Mouse (Mus musculus) heart, postnatal 0 days (tissue): ENCODE data around the gene Gm21985. TPM values are rescaled to one million over a fixed set of nuclear protein-coding genes. Genes with fewer than 3 reads are reported as not detected.

ENCODE experiments used
- ATAC-seq: fragments of 200-750 bp; cut with Nextera tagmentation; 2 replicates; pipeline ENCODE4 v1.8.0; 2017; ENCODE audit warnings: low read depth, moderate number of reproducible peaks, moderate library complexity; ENCODE audit not compliant: insufficient read depth
- DNase-seq: peaks from one replicate; pipeline ENCODE4 v3.0.0-alpha.2; 2016; ENCODE audit warnings: low spot score
- H3K27ac ChIP-seq: fragments of 300-500 bp; sonication (generic); 2 replicates; pipeline ENCODE4 v1.5.1; 2014; ENCODE audit warnings: low read depth, mild to moderate bottlenecking
- H3K27me3 ChIP-seq: fragments of 300-500 bp; sonication (generic); 2 replicates; pipeline ENCODE4 v1.6.1; 2014; ENCODE audit warnings: low read length, mixed read lengths; ENCODE audit not compliant: control insufficient read depth, insufficient read depth
- H3K36me3 ChIP-seq: fragments of 300-500 bp; sonication (generic); replicated peaks from 2 replicates; pipeline ENCODE4 v1.6.1; 2014; ENCODE audit warnings: low read length, mixed read lengths; ENCODE audit not compliant: control insufficient read depth, insufficient read depth
- H3K4me1 ChIP-seq: fragments of 300-500 bp; sonication (generic); 2 replicates; pipeline ENCODE4 v1.6.1; 2014; ENCODE audit warnings: antibody characterized with exemption; ENCODE audit not compliant: control insufficient read depth, insufficient read depth
- H3K4me2 ChIP-seq: fragments of 300-500 bp; sonication (generic); 2 replicates; pipeline ENCODE4 v1.6.1; 2014; ENCODE audit warnings: low read depth, mild to moderate bottlenecking, low read length, moderate library complexity
- H3K4me3 ChIP-seq: fragments of 300-500 bp; sonication (generic); 2 replicates; pipeline ENCODE4 v1.5.1; 2014; ENCODE audit warnings: low read depth, low read length
- H3K9ac ChIP-seq: fragments of 300-500 bp; sonication (generic); replicated peaks from 2 replicates; pipeline ENCODE4 v1.6.1; 2014; ENCODE audit warnings: low read depth, low read length, mixed read lengths
- H3K9me3 ChIP-seq: fragments of 300-500 bp; sonication (generic); replicated peaks from 2 replicates; pipeline ENCODE4 v1.6.1; 2016; ENCODE audit warnings: low read length; ENCODE audit not compliant: control insufficient read depth
- CTCF ChIP-seq: IDR thresholded peaks from 2 replicates; pipeline ENCODE4 v1.5.1; 2016; ENCODE audit warnings: antibody characterized with exemption, control low read depth, low read depth
- EP300 ChIP-seq: IDR thresholded peaks from 2 replicates; pipeline ENCODE4 v1.6.1; 2016; ENCODE audit warnings: antibody characterized with exemption, low read depth
- WGBS: fragments of 180-500 bp; shearing (Covaris S2); extraction: QIAGEN DNeasy Blood & Tissue Kit; methylation state at CpG from one replicate; pipeline ENCODE4 v1.1.7; 2014; 5-methylcytosine and 5-hydroxymethylcytosine counted together
- polyA plus RNA-seq: library from polyadenylated mRNA; unstranded; fragments of >200 nt; fragmentation: Nextera tagmentation; extraction: Ambion mirVana; gene quantifications from 2 replicates; pipeline ENCODE4 v1.2.1, GENCODE M21; 2015
- total RNA-seq: library from RNA; depleted of rRNA; stranded (reverse); fragments of >200 nt; gene quantifications from 2 replicates; pipeline ENCODE4 v1.2.3, GENCODE M21; 2014; ENCODE audit warnings: low replicate concordance

Gene Gm21985
- total and polyA plus RNA-seq, 2 experiments from 2014 or later, result not detected

DNA sequence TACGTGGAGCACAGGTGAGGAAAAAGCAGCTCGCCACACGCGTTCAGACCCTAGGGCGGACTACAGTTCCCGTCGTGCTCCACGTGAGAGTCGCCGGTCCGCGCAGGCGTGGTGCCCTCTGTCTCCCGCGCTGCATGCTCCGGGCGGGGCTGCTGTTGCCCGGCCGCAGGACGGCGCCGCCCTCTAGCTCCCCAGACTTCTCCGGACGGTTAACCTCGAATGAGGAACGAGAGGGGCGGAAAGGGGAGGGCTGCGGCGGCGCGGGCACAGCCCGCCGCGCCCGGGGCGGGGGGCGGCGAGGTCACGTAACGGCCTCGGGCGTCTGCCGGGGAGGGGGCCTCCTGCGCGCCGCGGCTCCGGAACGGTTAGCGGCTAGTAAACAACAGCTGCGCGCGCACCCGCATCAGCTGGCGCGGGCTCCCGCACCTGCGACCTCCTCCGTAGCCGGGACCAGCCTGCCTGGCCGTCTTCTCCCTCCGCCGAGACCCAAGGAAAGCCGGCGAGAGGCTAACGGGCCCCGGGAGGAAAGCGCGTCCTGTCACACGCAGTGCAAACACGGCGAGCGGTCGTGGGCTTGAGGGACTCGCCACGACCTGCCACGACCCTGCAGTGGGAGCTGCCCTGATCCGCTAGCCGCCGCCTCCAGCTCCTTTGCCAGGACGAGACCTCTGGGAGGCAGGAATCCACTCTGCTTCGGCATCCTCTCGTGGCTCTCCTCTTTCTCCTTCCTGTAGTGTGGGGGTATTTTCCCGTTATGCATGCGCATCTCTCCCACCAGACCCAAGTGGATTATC lies 469 bp upstream of the Gm21985 start, which contains the start of gene Slc12a6:
TSS of gene Slc12a6 (plus strand) at position 378 of the 794 bp plus-strand sequence.
- ATAC-seq (peak; percentile 92), DNase-seq (peak; percentile 95)
- no peaks in the 10 kb centered on the region for H3K9me3 ChIP-seq
- under 1% methylated on average over 79 of the region's 85 CpGs for WGBS
- no peaks in the 10 kb centered on the region for H3K27me3 ChIP-seq
- H3K4me1 ChIP-seq, result peaks cover 17% of the 10 kb centered on the region
- peak within 1 kb of the TSS; percentile 96 for H3K27ac ChIP-seq
- peak within 1 kb of the TSS; percentile 86 for H3K9ac ChIP-seq
- peak within 1 kb of the TSS; percentile 88 for H3K4me3 ChIP-seq
- peak within 1 kb of the TSS; percentile 95 for H3K4me2 ChIP-seq
- no peaks in the 10 kb centered on the region for H3K36me3 ChIP-seq
- TF ChIP-seq EP300 (no peak), CTCF (peak; percentile 30; the same call in 1 of the 2 replicates)

DNA sequence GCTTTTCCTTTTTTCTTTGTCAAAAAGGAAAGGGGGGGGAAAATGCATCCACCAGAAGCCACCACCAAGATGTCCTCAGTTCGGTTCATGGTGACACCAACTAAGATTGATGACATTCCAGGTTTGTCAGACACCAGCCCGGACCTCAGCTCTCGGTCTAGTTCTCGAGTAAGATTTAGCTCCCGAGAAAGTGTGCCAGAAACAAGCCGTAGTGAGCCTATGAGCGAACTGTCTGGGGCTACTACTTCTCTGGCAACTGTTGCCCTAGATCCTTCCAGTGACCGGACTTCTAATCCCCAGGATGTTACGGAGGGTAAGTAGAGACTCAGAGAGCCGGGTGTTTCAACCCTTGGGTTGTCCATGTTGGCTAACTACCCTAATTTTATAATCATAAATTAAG lies 666 bp downstream of the Gm21985 start:
- no peaks in the 10 kb centered on the region for H3K27me3 ChIP-seq
- H3K36me3 ChIP-seq, result no peaks in the 10 kb centered on the region
- WGBS, result 6% methylated on average over 10 of the region's 10 CpGs
- peaks cover 23% of the 10 kb centered on the region for H3K4me1 ChIP-seq
- H3K4me3 ChIP-seq, result peak overlapping the region; percentile 88
- H3K9me3 ChIP-seq, result no peaks in the 10 kb centered on the region
- H3K27ac ChIP-seq, result peak overlapping the region; percentile 96
- DNase-seq (peak; percentile 53), ATAC-seq (no peak)
- TF ChIP-seq EP300 (no peak), CTCF (no peak)
- H3K4me2 ChIP-seq, result peak overlapping the region; percentile 95
- H3K9ac ChIP-seq, result peak overlapping the region; percentile 86

DNA sequence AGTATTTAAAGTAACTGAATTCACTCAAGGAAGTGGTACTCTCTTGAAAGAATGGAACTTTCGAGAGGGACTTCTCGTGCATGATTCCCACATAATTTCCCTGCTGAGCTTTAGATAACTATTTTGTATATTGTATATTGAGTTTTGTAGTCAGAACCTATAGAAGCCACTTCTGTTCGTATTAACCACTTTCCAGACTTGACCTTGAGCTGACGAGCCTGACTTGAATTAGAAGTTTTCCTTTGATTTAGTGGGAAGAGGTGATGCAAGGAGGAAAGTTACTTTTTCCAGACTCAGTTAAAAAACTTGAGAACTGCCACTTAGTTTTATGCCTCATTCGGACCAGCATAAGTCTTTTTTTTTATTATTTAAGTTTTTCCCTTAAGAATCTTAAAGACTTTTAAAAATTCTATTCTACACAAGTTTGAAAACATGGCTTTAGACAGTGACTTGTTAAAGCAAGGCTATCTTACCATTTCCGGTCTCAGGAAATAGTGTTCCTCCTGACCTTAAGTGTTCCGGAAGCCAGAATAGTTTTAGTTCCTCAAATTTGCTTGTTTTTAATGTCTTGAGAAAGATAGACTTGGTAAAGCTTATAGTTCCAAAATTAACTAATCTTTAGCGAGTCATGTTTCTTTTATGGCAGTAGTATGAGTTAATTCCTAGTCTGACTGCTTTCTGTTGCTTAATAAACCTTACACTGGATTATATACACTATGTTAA lies 1.6 kb downstream of the Gm21985 start:
- Histone ChIP-seq H3K27me3 (no peaks in the 10 kb centered on the region), H3K4me2 (peak overlapping the region; percentile 95), H3K27ac (peak overlapping the region; percentile 96; the same call in 1 of the 2 replicates), H3K9ac (peak overlapping the region; percentile 86), H3K9me3 (no peaks in the 10 kb centered on the region), H3K4me1 (peaks cover 19% of the 10 kb centered on the region), H3K36me3 (no peaks in the 10 kb centered on the region), H3K4me3 (peak overlapping the region; percentile 88)
- TF ChIP-seq EP300, result no peak
- no peak for TF ChIP-seq CTCF
- ATAC-seq (no peak), DNase-seq (no peak)
- WGBS, result 23% methylated on average over 8 of the region's 8 CpGs

DNA sequence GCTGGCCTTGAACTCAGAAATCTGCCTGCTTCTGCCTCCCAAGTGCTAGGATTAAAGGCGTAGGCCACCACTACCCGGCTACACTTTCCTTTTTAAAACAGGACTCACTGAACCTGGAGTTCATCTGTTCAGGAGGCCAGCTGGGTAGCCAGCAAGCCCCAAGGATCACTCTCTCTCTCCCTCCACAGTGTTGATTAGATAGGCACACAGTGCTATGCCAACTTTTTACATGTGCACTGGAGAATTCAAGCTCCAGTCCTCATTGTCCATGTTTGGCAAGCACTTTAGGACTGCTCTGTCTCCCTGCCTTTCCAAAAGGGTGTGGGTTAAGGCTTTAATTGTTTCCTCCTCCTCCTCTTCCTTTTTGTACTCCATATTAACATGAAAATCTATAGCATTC lies 3.9 kb downstream of the Gm21985 start:
- H3K4me2 ChIP-seq, result peak overlapping the region; percentile 4

DNA sequence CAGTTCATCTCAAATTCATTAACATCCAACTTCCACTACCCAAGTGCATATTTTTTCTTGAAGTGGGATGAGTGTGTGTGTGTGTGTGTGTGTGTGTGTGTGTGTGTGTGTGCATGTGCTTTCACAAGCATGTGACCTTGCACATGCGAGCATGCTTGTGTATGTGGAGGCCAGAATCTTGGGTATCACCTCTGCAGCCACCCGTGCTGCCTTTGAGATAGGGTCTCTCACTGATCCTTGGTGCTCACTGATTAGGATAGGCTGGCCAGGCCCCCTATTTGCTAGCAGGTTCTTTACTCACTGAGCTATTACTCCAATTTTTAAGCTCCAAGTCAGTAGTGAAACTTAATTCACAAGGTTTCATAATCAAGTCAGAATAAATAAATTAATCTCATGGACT lies 6.8 kb downstream of the Gm21985 start:
- Histone ChIP-seq H3K27ac (no peak overlapping the region), H3K9ac (no peak overlapping the region), H3K4me2 (no peak overlapping the region), H3K9me3 (no peaks in the 10 kb centered on the region), H3K36me3 (no peaks in the 10 kb centered on the region), H3K4me3 (no peak overlapping the region), H3K4me1 (peaks cover 18% of the 10 kb centered on the region), H3K27me3 (no peaks in the 10 kb centered on the region)
- WGBS, result 73% methylated on average over 2 of the region's 2 CpGs
- TF ChIP-seq CTCF (no peak), EP300 (no peak)
- no peak for DNase-seq
- no peak for ATAC-seq

More for the DNA sequence above, 3.9 kb downstream of the Gm21985 start:
- Histone ChIP-seq H3K27me3 (no peaks in the 10 kb centered on the region), H3K27ac (peak overlapping the region; percentile 76), H3K9me3 (no peaks in the 10 kb centered on the region), H3K9ac (no peak overlapping the region), H3K4me1 (peaks cover 18% of the 10 kb centered on the region), H3K4me3 (0 out of 2 replicates have a peak overlapping the region, but pooled peaks have one; percentile 4), H3K36me3 (no peaks in the 10 kb centered on the region)
- TF ChIP-seq EP300 (no peak), CTCF (no peak)
- WGBS, result 31% methylated on average over 2 of the region's 2 CpGs
- ATAC-seq (peak; percentile 35), DNase-seq (peak; percentile 70)
